Mouse (Mus musculus) natural killer cell, adult 2 months (primary cell): Measurements from ENCODE around the gene Cysrt1.
A peak's percentile ranks its signal among the peaks of the same experiment; 100 is the strongest.
"Not testable (repeated sequence)": the region's sequence is repeated elsewhere in the genome, so short reads cannot be mapped to it uniquely, and the experiment has no call there.

Experiments
- DNase-seq, 2 experiments: peaks; one replicate each; pipeline ENCODE4 v3.0.0; 2022; ENCODE audit warnings: low spot score in 2 of 2

The Cysrt1 gene

GRCm38 (mm10) chr2:25264851-25265250 is 22.6 kb upstream of the Cysrt1 start:
- DNase-seq: no peak

GRCm38 (mm10) chr2:25264286-25264660 is 22.0 kb upstream of the Cysrt1 start:
- DNase-seq: no peak

- DNase-seq: no peak
These were observed 21.5 kb upstream of the Cysrt1 start for GRCm38 (mm10) chr2:25263623-25264285.

GRCm38 (mm10) chr2:25262795-25263622 is 20.8 kb upstream of the Cysrt1 start:
- DNase-seq: peak in 1 of 2 experiments; percentile 49

- DNase-seq: peak; percentile 93 to 94
These were observed 20.1 kb upstream of the Cysrt1 start, which contains the start of gene Tprn for GRCm38 (mm10) chr2:25262291-25262767. Tprn (plus strand) TSS chr2:25262618.

- no peak for DNase-seq
These were observed 19.6 kb upstream of the Cysrt1 start for GRCm38 (mm10) chr2:25261870-25262269.

GRCm38 (mm10) chr2:25258887-25259286 is 16.6 kb upstream of the Cysrt1 start:
- DNase-seq: no peak

GRCm38 (mm10) chr2:25257250-25257649 is 15.0 kb upstream of the Cysrt1 start:
- not testable (repeated sequence) for DNase-seq

GRCm38 (mm10) chr2:25256443-25257109 is 14.3 kb upstream of the Cysrt1 start:
- DNase-seq: peak; percentile 57 to 75

- DNase-seq: peak; percentile 86 to 88
These were observed 13.1 kb upstream of the Cysrt1 start, which contains the start of gene Tmem203 for GRCm38 (mm10) chr2:25255284-25255779. Tmem203 (plus strand) TSS chr2:25255439.

GRCm38 (mm10) chr2:25252331-25252730 is 10.1 kb upstream of the Cysrt1 start:
- no peak for DNase-seq

- DNase-seq: no peak
These were observed 4.2 kb upstream of the Cysrt1 start, which contains the start of gene AL732309.1 for GRCm38 (mm10) chr2:25246183-25247072. AL732309.1 (minus strand) TSS chr2:25246863.

GRCm38 (mm10) chr2:25244144-25244543 is 1.9 kb upstream of the Cysrt1 start:
- DNase-seq: no peak

- no peak for DNase-seq
These were observed 1.1 kb upstream of the Cysrt1 start for GRCm38 (mm10) chr2:25243342-25243741.

- no peak for DNase-seq
These were observed 845 bp downstream of the Cysrt1 start for GRCm38 (mm10) chr2:25241438-25241775.

GRCm38 (mm10) chr2:25240723-25241437 is 1.4 kb downstream of the Cysrt1 start:
- peak in 1 of 2 experiments; percentile 18 for DNase-seq

GRCm38 (mm10) chr2:25240310-25240709 is 1.9 kb downstream of the Cysrt1 start:
- DNase-seq: no peak

- DNase-seq: no peak
These were observed 2.5 kb downstream of the Cysrt1 start for GRCm38 (mm10) chr2:25239766-25240165.

- DNase-seq: no peak
These were observed 4.1 kb downstream of the Cysrt1 start for GRCm38 (mm10) chr2:25238106-25238505.

- no peak for DNase-seq
These were observed 4.7 kb downstream of the Cysrt1 start for GRCm38 (mm10) chr2:25237522-25237921.
